ENCODE assay signal across 7 mouse cellular contexts in genomic region chr7:127014320-127014719, GRCm38 (mm10). TPM values are rescaled to one million over a fixed set of nuclear protein-coding genes. Genes with fewer than 3 reads are reported as not detected.
DNase-seq lines count a peak whose midpoint lies in the region; ATAC-seq and TF ChIP-seq lines count a peak whose summit lies in the region.

Gene Mvp (minus strand): TSS chr7:127014621.

- peak within 1 kb of the TSS; percentile 58; the same call in 1 of the 2 replicates for H3K9ac ChIP-seq in ES-E14 (ENCODE audit: insufficient read depth, low read depth, low read length, poor library complexity, severe bottlenecking)
- H3K9ac ChIP-seq in heart, embryonic 15.5 days = peak within 1 kb of the TSS; percentile 56

- peak within 1 kb of the TSS; percentile 88 for H3K4me2 ChIP-seq in heart, embryonic 15.5 days

- WGBS in heart, embryonic 15.5 days = 18% methylated on average over 11 of the region's 11 CpGs
- under 1% methylated on average over 11 of the region's 11 CpGs for WGBS in macrophage (ENCODE audit: missing documents)

- in situ Hi-C loops in ES-E14 (cut with MboI; ENCODE audit: low sequenced_read_pairs in 2 of 2, unreplicated experiment in 2 of 2) = no loop called here

- no peaks in the 10 kb centered on the region for H3K27me3 ChIP-seq in erythroblast, embryonic 14.5 days (ENCODE audit: control insufficient read depth)
- H3K27me3 ChIP-seq in heart, embryonic 15.5 days = no peaks in the 10 kb centered on the region

- H3K4me3 ChIP-seq in ES-E14 (ENCODE audit: insufficient read depth in 1 of 2, low read depth in 1 of 2, low read length in 2 of 2, poor library complexity in 1 of 2, severe bottlenecking in 1 of 2) (peak within 1 kb of the TSS; percentile 53 to 68), macrophage (ENCODE audit: inconsistent target) (peak within 1 kb of the TSS; percentile 88)
- peak within 1 kb of the TSS; percentile 81 for H3K4me3 ChIP-seq in erythroblast, embryonic 14.5 days (replicated peaks)
- H3K4me3 ChIP-seq in heart, embryonic 15.5 days = peak within 1 kb of the TSS; percentile 77

- H3K9me3 ChIP-seq in ES-E14 (ENCODE audit: control insufficient read depth, insufficient read depth, low read depth, low read length) = no peaks in the 10 kb centered on the region
- no peaks in the 10 kb centered on the region for H3K9me3 ChIP-seq in erythroblast, embryonic 14.5 days (ENCODE audit: control insufficient read depth, low read length)
- H3K9me3 ChIP-seq in heart, embryonic 15.5 days (replicated peaks) = no peaks in the 10 kb centered on the region

- ATAC-seq in heart, embryonic 15.5 days (replicated peaks; ENCODE audit: insufficient number of reproducible peaks, insufficient read depth, low FRiP score, low read depth) = no peak

- H3K4me1 ChIP-seq in ES-E14 (ENCODE audit: control insufficient read depth in 2 of 2, insufficient read depth in 2 of 2, low read length in 2 of 2, poor library complexity in 1 of 2) = peaks cover 2 to 8% of the 10 kb centered on the region in 2 experiments; a peak in 3 of 4 replicates
- H3K4me1 ChIP-seq in erythroblast, embryonic 14.5 days (ENCODE audit: control insufficient read depth) = peaks cover 73% of the 10 kb centered on the region
- H3K4me1 ChIP-seq in heart, embryonic 15.5 days (replicated peaks) = peaks cover 40% of the 10 kb centered on the region

- no peak for DNase-seq in ES-E14 (ENCODE audit: low read depth, low spot score)
- DNase-seq in adrenal gland, postnatal 36 days = peak; percentile 82 to 87
- peak; percentile 83 for DNase-seq in kidney, postnatal 10 days
- DNase-seq in spleen, postnatal 4 days (ENCODE audit: low spot score in 2 of 2) = peak; percentile 48 to 76

- H3K36me3 ChIP-seq in ES-E14 (ENCODE audit: control insufficient read depth, insufficient read depth, low read length, poor library complexity, severe bottlenecking) (peaks cover 12% of the 10 kb centered on the region), macrophage (ENCODE audit: inconsistent target) (no peaks in the 10 kb centered on the region)
- peaks cover 48% of the 10 kb centered on the region for H3K36me3 ChIP-seq in erythroblast, embryonic 14.5 days (ENCODE audit: control insufficient read depth)
- H3K36me3 ChIP-seq in heart, embryonic 15.5 days = peaks cover 11% of the 10 kb centered on the region; the same call in 1 of the 2 replicates

- peaks cover 67% of the 10 kb centered on the region for H3K79me2 ChIP-seq in macrophage (ENCODE audit: inconsistent target)

- H3K27ac ChIP-seq in ES-E14 (ENCODE audit: insufficient read depth, low read depth, low read length, poor library complexity, severe bottlenecking) = peak within 1 kb of the TSS; percentile 28
- H3K27ac ChIP-seq in heart, embryonic 15.5 days = peak within 1 kb of the TSS; percentile 60
- H3K27ac ChIP-seq in macrophage = peak within 1 kb of the TSS; percentile 93

TF ChIP-seq in ES-E14, 5 proteins besides CTCF, POLR2A, EP300 and RAD21:
- no peak for TF ChIP-seq HCFC1 (IDR thresholded peaks at IDR 0.05; ENCODE audit: borderline replicate concordance, insufficient read depth, low read length)
- no peak for TF ChIP-seq ZNF384 (IDR thresholded peaks at IDR 0.05; ENCODE audit: low read depth, low read length)
- no peak for TF ChIP-seq CHD2 (IDR thresholded peaks at IDR 0.05; ENCODE audit: low read depth, low read length)
- no peak for TF ChIP-seq ZC3H11A (IDR thresholded peaks at IDR 0.05; ENCODE audit: borderline replicate concordance, low read depth, low read length)
- no peak for TF ChIP-seq MAFK (IDR thresholded peaks at IDR 0.05; ENCODE audit: insufficient read depth, low read depth, low read length)

RNA-seq across cellular contexts. Expression of gene Mvp, which starts in this region (rescaled TPM):
- total RNA-seq in ES-E14 (2012; rRNA removed) = 49.2 and 56.0 TPM in 2 replicates
- 100 to 1,000 TPM; 102 to 129 TPM for total RNA-seq in adrenal gland, postnatal 36 days (2021)
- polyA plus RNA-seq in erythroblast, embryonic 14.5 days (2012) = 0.87 and 1.2 TPM in 2 replicates
- 14.5 and 18.1 TPM in 2 replicates for polyA plus RNA-seq in heart, embryonic 15.5 days (2015; fragmentation: Nextera tagmentation; extraction: Ambion mirVana)
- total RNA-seq in macrophage (2018; cell fraction: chromatin; rRNA removed) = 100 to 1,000 TPM in 24 of 26 experiments, 10 to 100 TPM in 2; 88.0 to 236 (median 160) TPM
- 100 to 1,000 TPM; 107 to 189 (median 138) TPM for total RNA-seq in macrophage (2018; cell fraction: cytosol; rRNA removed)
- total RNA-seq in macrophage (2018; cell fraction: nucleus; rRNA removed) = 100 to 1,000 TPM in 25 of 26 experiments, 10 to 100 TPM in 1; 88.8 to 249 (median 167) TPM
- 88.1 to 116 TPM (median 99.9 TPM) in 3 replicates for polyA plus RNA-seq in macrophage (2018)

Comparison
In these comparisons a context has a peak if more than half of its experiments do, and no peak if none do; other contexts are left out.
1. H3K27ac ChIP-seq: peak in every context shown above with its lines; median percentile 93 in macrophage; 60 in heart, embryonic 15.5 days; 28 in ES-E14.